Mouse (Mus musculus) stomach, postnatal 0 days (tissue): Measurements from ENCODE around the gene Trim72.

ENCODE experiments used
- CTCF ChIP-seq: IDR thresholded peaks from 2 replicates; pipeline ENCODE4 v1.5.1; 2016; ENCODE audit warnings: antibody characterized with exemption, low read depth, mild to moderate bottlenecking, moderate library complexity
- EP300 ChIP-seq: optimal IDR thresholded peaks from 2 replicates; pipeline ENCODE3; 2016; ENCODE audit warnings: antibody characterized with exemption

- TF ChIP-seq CTCF (no peak), EP300 (no peak)
These were observed 45.5 kb downstream of the Trim72 start for GRCm38 (mm10) chr7:128049254-128049653.
